Mouse (Mus musculus) embryonic facial prominence, embryonic 14.5 days (tissue): Measurements from ENCODE around the gene Slc25a21. TPM values are rescaled to one million over a fixed set of nuclear protein-coding genes. Genes with fewer than 3 reads are reported as not detected.

Experiments
- ATAC-seq: fragments of 200-750 bp; cut with Nextera tagmentation; 2 replicates; pipeline ENCODE4 v1.8.0; 2017; ENCODE audit warnings: low read depth, moderate number of reproducible peaks, moderate TSS enrichment
- DNase-seq: peaks from one replicate; pipeline ENCODE4 v3.0.0-alpha.2; 2015; ENCODE audit warnings: low spot score
- H3K27ac ChIP-seq: fragments of 300-500 bp; sonication (generic); replicated peaks from 2 replicates; pipeline ENCODE4 v1.5.1; 2014; ENCODE audit warnings: low read depth, mild to moderate bottlenecking, low read length, moderate library complexity
- H3K27me3 ChIP-seq: fragments of 300-500 bp; sonication (generic); replicated peaks from 2 replicates; pipeline ENCODE4 v1.6.1; 2014; ENCODE audit warnings: low read length; ENCODE audit not compliant: control insufficient read depth, insufficient read depth
- H3K36me3 ChIP-seq: fragments of 300-500 bp; sonication (generic); 2 replicates; pipeline ENCODE4 v1.6.1; 2014; ENCODE audit warnings: low read length, mixed read lengths; ENCODE audit not compliant: control insufficient read depth, insufficient read depth
- H3K4me1 ChIP-seq: fragments of 300-500 bp; sonication (generic); 2 replicates; pipeline ENCODE4 v1.6.1; 2014; ENCODE audit warnings: antibody characterized with exemption, low read length; ENCODE audit not compliant: control insufficient read depth, insufficient read depth
- H3K4me2 ChIP-seq: fragments of 300-500 bp; sonication (generic); 2 replicates; pipeline ENCODE4 v1.6.1; 2014; ENCODE audit warnings: low read depth, mild to moderate bottlenecking, low read length, moderate library complexity, mixed read lengths
- H3K4me3 ChIP-seq: fragments of 300-500 bp; sonication (generic); 2 replicates; pipeline ENCODE4 v1.5.1; 2014; ENCODE audit warnings: low read depth, mild to moderate bottlenecking, low read length
- H3K9ac ChIP-seq: fragments of 300-500 bp; sonication (generic); 2 replicates; pipeline ENCODE4 v1.6.1; 2014; ENCODE audit warnings: low read depth, mild to moderate bottlenecking, low read length, moderate library complexity, mixed read lengths
- H3K9me3 ChIP-seq: fragments of 300-500 bp; sonication (generic); 2 replicates; pipeline ENCODE4 v1.6.1; 2016; ENCODE audit warnings: low read length; ENCODE audit not compliant: control insufficient read depth
- WGBS: fragments of 180-500 bp; shearing (Covaris S2); extraction: QIAGEN DNeasy Blood & Tissue Kit; methylation state at CpG from one replicate; pipeline ENCODE4 v1.1.7; 2014; 5-methylcytosine and 5-hydroxymethylcytosine counted together
- polyA plus RNA-seq: library from polyadenylated mRNA; unstranded; fragments of >200 nt; fragmentation: Nextera tagmentation; extraction: Ambion mirVana; gene quantifications from 2 replicates; pipeline ENCODE4 v1.2.1, GENCODE M21; 2014

Slc25a21 gene
- polyA plus RNA-seq, 1 experiment from 2014 or later: 0.58 TPM

GRCm38 (mm10) chr12:57162840-57163239 is 34.4 kb downstream of the Slc25a21 start:
- H3K27ac ChIP-seq: no peak overlapping the region
- 66% methylated on average over 3 of the region's 3 CpGs for WGBS
- no peak overlapping the region for H3K9ac ChIP-seq
- no peaks in the 10 kb centered on the region for H3K36me3 ChIP-seq
- ATAC-seq (no peak), DNase-seq (no peak)
- H3K9me3 ChIP-seq: no peaks in the 10 kb centered on the region
- H3K27me3 ChIP-seq: no peaks in the 10 kb centered on the region
- no peaks in the 10 kb centered on the region for H3K4me1 ChIP-seq
- no peak overlapping the region for H3K4me2 ChIP-seq
- no peak overlapping the region for H3K4me3 ChIP-seq

GRCm38 (mm10) chr12:57159904-57160303 is 37.4 kb downstream of the Slc25a21 start:
- ATAC-seq: no peak
- 83% methylated on average over 6 of the region's 6 CpGs for WGBS

GRCm38 (mm10) chr12:57158266-57158665 is 39.0 kb downstream of the Slc25a21 start:
- peak; percentile 40 for DNase-seq
- Histone ChIP-seq H3K27ac (no peak overlapping the region; the same call in 1 of the 2 replicates), H3K4me3 (no peak overlapping the region), H3K4me2 (no peak overlapping the region), H3K27me3 (no peaks in the 10 kb centered on the region), H3K36me3 (no peaks in the 10 kb centered on the region), H3K4me1 (no peaks in the 10 kb centered on the region), H3K9ac (no peak overlapping the region), H3K9me3 (peaks cover 4% of the 10 kb centered on the region; the same call in 1 of the 2 replicates)
- no peak for ATAC-seq
- 22% methylated on average over 3 of the region's 3 CpGs for WGBS

More at GRCm38 (mm10) chr12:57159904-57160303, 37.4 kb downstream of the Slc25a21 start:
- Histone ChIP-seq H3K36me3 (no peaks in the 10 kb centered on the region), H3K9ac (no peak overlapping the region), H3K27me3 (no peaks in the 10 kb centered on the region), H3K4me3 (no peak overlapping the region), H3K4me2 (no peak overlapping the region), H3K4me1 (no peaks in the 10 kb centered on the region), H3K9me3 (no peaks in the 10 kb centered on the region), H3K27ac (no peak overlapping the region)
- no peak for DNase-seq

GRCm38 (mm10) chr12:57138937-57139336 is 58.3 kb downstream of the Slc25a21 start:
- DNase-seq (peak; percentile 57), ATAC-seq (no peak)
- 31% methylated on average over 1 of the region's 1 CpGs for WGBS
- no peaks in the 10 kb centered on the region; the same call in 1 of the 2 replicates for H3K27me3 ChIP-seq
- no peak overlapping the region for H3K4me2 ChIP-seq
- H3K27ac ChIP-seq: 0 out of 2 replicates have a peak overlapping the region, but pooled peaks have one; percentile 3
- no peak overlapping the region for H3K9ac ChIP-seq
- H3K36me3 ChIP-seq: no peaks in the 10 kb centered on the region
- H3K9me3 ChIP-seq: no peaks in the 10 kb centered on the region
- H3K4me1 ChIP-seq: peaks cover 14% of the 10 kb centered on the region
- H3K4me3 ChIP-seq: no peak overlapping the region

- DNase-seq (peak; percentile 56), ATAC-seq (no peak)
- Histone ChIP-seq H3K27me3 (no peaks in the 10 kb centered on the region; the same call in 1 of the 2 replicates), H3K9me3 (no peaks in the 10 kb centered on the region), H3K4me1 (peaks cover 14% of the 10 kb centered on the region), H3K4me2 (no peak overlapping the region), H3K27ac (no peak overlapping the region), H3K36me3 (no peaks in the 10 kb centered on the region), H3K9ac (no peak overlapping the region), H3K4me3 (no peak overlapping the region)
- WGBS: 36% methylated on average over 2 of the region's 2 CpGs
Measured at GRCm38 (mm10) chr12:57137809-57138208, 59.5 kb downstream of the Slc25a21 start.

GRCm38 (mm10) chr12:57118602-57119001 is 78.7 kb downstream of the Slc25a21 start:
- no peaks in the 10 kb centered on the region for H3K27me3 ChIP-seq
- H3K9ac ChIP-seq: no peak overlapping the region
- no peak overlapping the region for H3K4me2 ChIP-seq
- H3K4me1 ChIP-seq: peaks cover 9% of the 10 kb centered on the region; the same call in 1 of the 2 replicates
- DNase-seq (peak; percentile 57), ATAC-seq (no peak)
- H3K4me3 ChIP-seq: no peak overlapping the region
- 14% methylated on average over 8 of the region's 8 CpGs for WGBS
- H3K36me3 ChIP-seq: no peaks in the 10 kb centered on the region
- H3K9me3 ChIP-seq: no peaks in the 10 kb centered on the region
- no peak overlapping the region for H3K27ac ChIP-seq

- Histone ChIP-seq H3K9ac (no peak overlapping the region), H3K27ac (no peak overlapping the region), H3K4me2 (no peak overlapping the region), H3K36me3 (no peaks in the 10 kb centered on the region), H3K4me3 (no peak overlapping the region), H3K27me3 (no peaks in the 10 kb centered on the region), H3K4me1 (peaks cover 5% of the 10 kb centered on the region; the same call in 1 of the 2 replicates), H3K9me3 (no peaks in the 10 kb centered on the region)
- WGBS: 24% methylated on average over 10 of the region's 10 CpGs
- ATAC-seq: no peak; the same call in 1 of the 2 replicates
- DNase-seq: peak; percentile 56
Measured at GRCm38 (mm10) chr12:57115516-57115915, 81.8 kb downstream of the Slc25a21 start.

GRCm38 (mm10) chr12:57109363-57109762 is 87.9 kb downstream of the Slc25a21 start:
- H3K9ac ChIP-seq: no peak overlapping the region
- H3K4me2 ChIP-seq: no peak overlapping the region
- DNase-seq: peak; percentile 75
- H3K36me3 ChIP-seq: no peaks in the 10 kb centered on the region
- WGBS: 60% methylated on average over 4 of the region's 4 CpGs
- H3K27ac ChIP-seq: 0 out of 2 replicates have a peak overlapping the region, but pooled peaks have one; percentile 2
- H3K27me3 ChIP-seq: no peaks in the 10 kb centered on the region
- no peak overlapping the region for H3K4me3 ChIP-seq
- no peaks in the 10 kb centered on the region for H3K9me3 ChIP-seq
- ATAC-seq: peak; percentile 26; the same call in 1 of the 2 replicates
- peaks cover 8% of the 10 kb centered on the region; the same call in 1 of the 2 replicates for H3K4me1 ChIP-seq

- 65% methylated on average over 1 of the region's 1 CpGs for WGBS
- H3K27ac ChIP-seq: no peak overlapping the region
- H3K27me3 ChIP-seq: no peaks in the 10 kb centered on the region
- H3K36me3 ChIP-seq: no peaks in the 10 kb centered on the region
- DNase-seq (no peak), ATAC-seq (no peak)
- no peak overlapping the region for H3K9ac ChIP-seq
- no peaks in the 10 kb centered on the region for H3K4me1 ChIP-seq
- no peak overlapping the region for H3K4me2 ChIP-seq
- no peaks in the 10 kb centered on the region for H3K9me3 ChIP-seq
- H3K4me3 ChIP-seq: no peak overlapping the region
Measured at GRCm38 (mm10) chr12:57102322-57102721, 95.0 kb downstream of the Slc25a21 start.
